Comparison of ENCODE assay signal across 21 mouse cellular contexts in genomic region chr10:121243373-121244207, GRCm38 (mm10).
DNase-seq lines count a peak whose midpoint lies in the region; ATAC-seq and TF ChIP-seq lines count a peak whose summit lies in the region.
"Had no signal": no experiment of that assay in that cellular context is flagged by ENCODE, and none has a peak within 500 bp of the region (broad histone marks: within the 10 kb centered on the region; RNA-seq: fewer than 3 reads in every experiment).

No protein-coding gene starts in this region.

- H3K9me3 ChIP-seq in kidney, embryonic 16.5 days (ENCODE audit: low read length) = peaks cover 2% of the 10 kb centered on the region; the same call in 1 of the 2 replicates
- no peaks in the 10 kb centered on the region for H3K9me3 ChIP-seq in midbrain, embryonic 11.5 days (ENCODE audit: control insufficient read depth, low read length)
- H3K9me3 ChIP-seq in midbrain, postnatal 0 days (ENCODE audit: low read length) = no peaks in the 10 kb centered on the region
- no peaks in the 10 kb centered on the region for H3K9me3 ChIP-seq in limb, embryonic 12.5 days
- no peaks in the 10 kb centered on the region for H3K9me3 ChIP-seq in stomach, embryonic 16.5 days (replicated peaks; ENCODE audit: control insufficient read depth, low read length)
- H3K9me3 ChIP-seq: embryonic facial prominence, embryonic 12.5 days; forebrain, embryonic 12.5 days; heart, embryonic 15.5 days; hindbrain, embryonic 13.5 days; liver, embryonic 12.5 days; midbrain, embryonic 13.5 days had no signal

- H3K4me2 ChIP-seq in kidney, embryonic 16.5 days (replicated peaks; ENCODE audit: low read depth, low read length) = peak overlapping the region; percentile 36
- no peak overlapping the region for H3K4me2 ChIP-seq in midbrain, embryonic 11.5 days
- H3K4me2 ChIP-seq in midbrain, postnatal 0 days (ENCODE audit: low read depth, low read length, poor library complexity, severe bottlenecking) = no peak overlapping the region
- H3K4me2 ChIP-seq in limb, embryonic 12.5 days = peak overlapping the region; percentile 20
- 0 out of 2 replicates have a peak overlapping the region, but pooled peaks have one; percentile 8 for H3K4me2 ChIP-seq in stomach, embryonic 16.5 days (ENCODE audit: low read depth, low read length)
- H3K4me2 ChIP-seq: embryonic facial prominence, embryonic 12.5 days; forebrain, embryonic 12.5 days; heart, embryonic 15.5 days; hindbrain, embryonic 13.5 days; liver, embryonic 12.5 days; midbrain, embryonic 13.5 days had no signal

- peak overlapping the region; percentile 61 for H3K27ac ChIP-seq in kidney, embryonic 16.5 days (ENCODE audit: low read length)
- no peak overlapping the region for H3K27ac ChIP-seq in midbrain, embryonic 11.5 days (ENCODE audit: low read depth, low read length)
- H3K27ac ChIP-seq in midbrain, postnatal 0 days (ENCODE audit: low read depth, low read length) = no peak overlapping the region
- H3K27ac ChIP-seq in limb, embryonic 12.5 days = peak overlapping the region; percentile 46
- H3K27ac ChIP-seq in stomach, embryonic 16.5 days (ENCODE audit: low read length) = peak overlapping the region; percentile 75
- H3K27ac ChIP-seq: embryonic facial prominence, embryonic 12.5 days; forebrain, embryonic 12.5 days; heart, embryonic 15.5 days; hindbrain, embryonic 13.5 days; liver, embryonic 12.5 days; midbrain, embryonic 13.5 days had no signal

- no peaks in the 10 kb centered on the region for H3K36me3 ChIP-seq in kidney, embryonic 16.5 days (ENCODE audit: insufficient read depth, low read length)
- H3K36me3 ChIP-seq in midbrain, embryonic 11.5 days (ENCODE audit: control insufficient read depth, insufficient read depth, low read length) = no peaks in the 10 kb centered on the region
- no peaks in the 10 kb centered on the region for H3K36me3 ChIP-seq in midbrain, postnatal 0 days (ENCODE audit: insufficient read depth, low read length)
- H3K36me3 ChIP-seq in limb, embryonic 12.5 days = no peaks in the 10 kb centered on the region
- H3K36me3 ChIP-seq in stomach, embryonic 16.5 days (ENCODE audit: control insufficient read depth, insufficient read depth, low read length) = no peaks in the 10 kb centered on the region
- H3K36me3 ChIP-seq: embryonic facial prominence, embryonic 12.5 days; forebrain, embryonic 12.5 days; G1E; heart, embryonic 15.5 days; hindbrain, embryonic 13.5 days; liver, embryonic 12.5 days; midbrain, embryonic 13.5 days had no signal

- H3K9ac ChIP-seq in kidney, embryonic 16.5 days (replicated peaks; ENCODE audit: low read length) = no peak overlapping the region
- H3K9ac ChIP-seq in midbrain, embryonic 11.5 days (ENCODE audit: low read length) = no peak overlapping the region
- no peak overlapping the region for H3K9ac ChIP-seq in midbrain, postnatal 0 days (replicated peaks; ENCODE audit: low read length, poor library complexity, severe bottlenecking)
- no peak overlapping the region for H3K9ac ChIP-seq in limb, embryonic 12.5 days (replicated peaks)
- no peak overlapping the region for H3K9ac ChIP-seq in stomach, embryonic 16.5 days (ENCODE audit: low read length)
- H3K9ac ChIP-seq: embryonic facial prominence, embryonic 12.5 days; forebrain, embryonic 12.5 days; heart, embryonic 15.5 days; hindbrain, embryonic 13.5 days; liver, embryonic 12.5 days; midbrain, embryonic 13.5 days had no signal

- H3K4me3 ChIP-seq in kidney, embryonic 16.5 days (ENCODE audit: low read length) = no peak overlapping the region
- no peak overlapping the region for H3K4me3 ChIP-seq in midbrain, embryonic 11.5 days (ENCODE audit: low read depth, low read length)
- no peak overlapping the region for H3K4me3 ChIP-seq in midbrain, postnatal 0 days (ENCODE audit: low read depth, low read length)
- no peak overlapping the region for H3K4me3 ChIP-seq in limb, embryonic 12.5 days (replicated peaks)
- H3K4me3 ChIP-seq in stomach, embryonic 16.5 days (replicated peaks; ENCODE audit: low read length) = no peak overlapping the region
- H3K4me3 ChIP-seq: embryonic facial prominence, embryonic 12.5 days; forebrain, embryonic 12.5 days; heart, embryonic 15.5 days; hindbrain, embryonic 13.5 days; liver, embryonic 12.5 days; midbrain, embryonic 13.5 days had no signal

- H3K4me1 ChIP-seq in kidney, embryonic 16.5 days (ENCODE audit: insufficient read depth, low read length) = peaks cover 18% of the 10 kb centered on the region
- H3K4me1 ChIP-seq in midbrain, embryonic 11.5 days (ENCODE audit: control insufficient read depth, insufficient read depth, low read length) = no peaks in the 10 kb centered on the region
- H3K4me1 ChIP-seq in midbrain, postnatal 0 days (ENCODE audit: insufficient read depth, low read length) = no peaks in the 10 kb centered on the region
- peaks cover 31% of the 10 kb centered on the region for H3K4me1 ChIP-seq in limb, embryonic 12.5 days (replicated peaks)
- 0 out of 2 replicates have a peak, but pooled peaks cover 5% of the 10 kb centered on the region for H3K4me1 ChIP-seq in stomach, embryonic 16.5 days (ENCODE audit: control insufficient read depth, insufficient read depth, low read length)
- H3K4me1 ChIP-seq: embryonic facial prominence, embryonic 12.5 days; liver, embryonic 12.5 days had no signal

- no peak for TF ChIP-seq CTCF in midbrain, postnatal 0 days (IDR thresholded peaks at IDR 0.05)

- ATAC-seq in kidney, embryonic 16.5 days (ENCODE audit: low FRiP score, low TSS enrichment) = no peak
- no peak for ATAC-seq in midbrain, embryonic 11.5 days (ENCODE audit: low FRiP score)
- no peak for ATAC-seq in midbrain, postnatal 0 days (ENCODE audit: low FRiP score)
- 0 out of 2 replicates have a peak, but pooled peaks have one; percentile 22 for ATAC-seq in limb, embryonic 12.5 days (ENCODE audit: insufficient number of reproducible peaks, insufficient read depth, low FRiP score, low TSS enrichment, low read depth)
- ATAC-seq in stomach, embryonic 16.5 days (ENCODE audit: insufficient read depth, low FRiP score) = no peak
- ATAC-seq: liver, embryonic 12.5 days; midbrain, embryonic 13.5 days had no signal

- peaks cover 9% of the 10 kb centered on the region; the same call in 1 of the 2 replicates for H3K27me3 ChIP-seq in kidney, embryonic 16.5 days (ENCODE audit: insufficient read depth, low read length)
- no peaks in the 10 kb centered on the region for H3K27me3 ChIP-seq in midbrain, embryonic 11.5 days (ENCODE audit: control insufficient read depth, insufficient read depth, low read length)
- no peaks in the 10 kb centered on the region for H3K27me3 ChIP-seq in midbrain, postnatal 0 days (ENCODE audit: insufficient read depth, low read length)
- H3K27me3 ChIP-seq in limb, embryonic 12.5 days = no peaks in the 10 kb centered on the region
- no peaks in the 10 kb centered on the region for H3K27me3 ChIP-seq in stomach, embryonic 16.5 days (ENCODE audit: control insufficient read depth, insufficient read depth, low read length)
- H3K27me3 ChIP-seq: embryonic facial prominence, embryonic 12.5 days; forebrain, embryonic 12.5 days; heart, embryonic 15.5 days; hindbrain, embryonic 13.5 days; liver, embryonic 12.5 days; midbrain, embryonic 13.5 days had no signal

- no peak for DNase-seq in kidney, postnatal 10 days
- peak; percentile 67 for DNase-seq in midbrain, embryonic 11.5 days (ENCODE audit: low spot score, missing footprints)
- no peak for DNase-seq in midbrain, postnatal 0 days (ENCODE audit: low spot score)
- DNase-seq in left cerebral cortex, postnatal 4 days = no peak
- DNase-seq: adrenal gland, adult 2 months; B cell, adult 2 months; cerebellum, adult 11-12 months; cerebellum, postnatal 25 days; heart, postnatal 36 days; lung, adult 2 months; thymus, postnatal 14 days had no signal

- WGBS in kidney, embryonic 16.5 days = 19% methylated on average over 23 of the region's 23 CpGs
- 92% methylated on average over 23 of the region's 23 CpGs for whole genome bisulfite sequencing in midbrain, embryonic 11.5 days
- 84% methylated on average over 23 of the region's 23 CpGs for WGBS in midbrain, postnatal 0 days
- WGBS in limb, embryonic 12.5 days = 30% methylated on average over 23 of the region's 23 CpGs
- 45% methylated on average over 23 of the region's 23 CpGs for WGBS in stomach, embryonic 16.5 days

- intact Hi-C loops in left cerebral cortex, postnatal 4 days (cut with DNase I) = no loop called here

Comparison
In these comparisons a context has a peak if more than half of its experiments do, and no peak if none do; other contexts are left out.
1. H3K27ac ChIP-seq: peak in kidney, embryonic 16.5 days (single experiment), limb, embryonic 12.5 days (single experiment) and stomach, embryonic 16.5 days (single experiment); none in midbrain, embryonic 11.5 days (single experiment) and midbrain, postnatal 0 days (single experiment).
2. H3K4me2 ChIP-seq: peak in kidney, embryonic 16.5 days (single experiment), limb, embryonic 12.5 days (single experiment) and stomach, embryonic 16.5 days (single experiment); none in midbrain, embryonic 11.5 days (single experiment) and midbrain, postnatal 0 days (single experiment).